Mouse (Mus musculus) left cerebral cortex, adult 6 months (tissue): ENCODE measurements around the gene Olfr1121. TPM values are rescaled to one million over a fixed set of nuclear protein-coding genes. Genes with fewer than 3 reads are reported as not detected.

Source experiments
- long read RNA-seq, 2 experiments: library from polyadenylated mRNA; unstranded; transcript quantifications; one replicate each; pipeline ENCODE4 v2.0.0; 2019 to 2020
- polyA plus RNA-seq: library from polyadenylated mRNA; unstranded; fragments of <200 nt; fragmentation: Nextera tagmentation; gene quantifications from 2 replicates; pipeline ENCODE4 v1.2.3, GENCODE M21; 2021

The Olfr1121 gene
- polyA plus RNA-seq = not detected in 2 replicates
- long read RNA-seq, experiment 1 = 0 reads
- long read RNA-seq, experiment 2 = 0 reads

GRCm38 (mm10) chr2:87369595-87369994 is at the start of gene Olfr1121:
TSS of gene Olfr1121 (plus strand) at chr2:87369895.

GRCm38 (mm10) chr2:87354515-87354914 is 15.2 kb upstream of the Olfr1121 start, which contains the start of gene Olfr1120:
TSS of gene Olfr1120 (plus strand) at chr2:87354815.

GRCm38 (mm10) chr2:87385549-87385948 is 15.9 kb downstream of the Olfr1121 start, which contains the start of gene Olfr1122:
TSS of gene Olfr1122 (plus strand) at chr2:87385849.

GRCm38 (mm10) chr2:87416335-87416734 is 46.6 kb downstream of the Olfr1121 start, which contains the start of gene Olfr1123:
TSS of gene Olfr1123 (plus strand) at chr2:87416635.

Other genes with a start within 250 kb of the Olfr1121 start
- not detected in 2 replicates for gene Olfr1110, start 229.6 kb upstream of the Olfr1121 start, polyA plus RNA-seq
- gene Olfr1111, start 217.3 kb upstream of the Olfr1121 start, polyA plus RNA-seq = not detected in 2 replicates
- not detected in 2 replicates for gene Olfr1112, start 182.1 kb upstream of the Olfr1121 start, polyA plus RNA-seq
- gene Olfr1113, start 160.9 kb upstream of the Olfr1121 start, polyA plus RNA-seq = not detected in 2 replicates
- gene Olfr1115, start 121.9 kb upstream of the Olfr1121 start, polyA plus RNA-seq = not detected in 2 replicates
- gene Olfr1116, start 102.4 kb upstream of the Olfr1121 start, polyA plus RNA-seq = not detected in 2 replicates
- not detected in 2 replicates for gene Olfr1118, start 62.3 kb upstream of the Olfr1121 start, polyA plus RNA-seq
- gene Olfr1120, start 15.1 kb upstream of the Olfr1121 start, polyA plus RNA-seq = not detected in 2 replicates
- gene Olfr1122, start 16.0 kb downstream of the Olfr1121 start, polyA plus RNA-seq = not detected in 2 replicates
- gene Olfr1123, start 46.7 kb downstream of the Olfr1121 start, polyA plus RNA-seq = not detected in 2 replicates
- gene Olfr1124, start 60.4 kb downstream of the Olfr1121 start, polyA plus RNA-seq = 0.11 TPM in 2 replicates
- gene Olfr1126, start 84.1 kb downstream of the Olfr1121 start, polyA plus RNA-seq = not detected in 2 replicates
- not detected in 2 replicates for gene Pramel7, start 127.2 kb downstream of the Olfr1121 start, polyA plus RNA-seq
- not detected in 2 replicates for gene Pramel6, start 136.7 kb downstream of the Olfr1121 start, polyA plus RNA-seq
- gene Olfr153, start 161.9 kb downstream of the Olfr1121 start, polyA plus RNA-seq = not detected in 2 replicates
- not detected in 2 replicates for gene Olfr1128, start 175.6 kb downstream of the Olfr1121 start, polyA plus RNA-seq
- not detected in 2 replicates for gene Olfr1129, start 204.0 kb downstream of the Olfr1121 start, polyA plus RNA-seq
- not detected in 2 replicates for gene Olfr1130, start 236.3 kb downstream of the Olfr1121 start, polyA plus RNA-seq